Mouse (Mus musculus) liver (tissue): ENCODE data around the gene Skap1.
A peak's percentile ranks its signal among the peaks of the same experiment; 100 is the strongest.

Experiments used
- DNase-seq: peaks from one replicate; pipeline ENCODE4 v3.0.0-alpha.2; 2020; ENCODE audit warnings: mixed read lengths

Skap1 gene

GRCm38 (mm10) chr11:96463986-96464715 is at the start of gene Skap1:
Gene Skap1 (plus strand): TSS chr11:96464593.
- DNase-seq = no peak

GRCm38 (mm10) chr11:96421074-96421473 is 43.3 kb upstream of the Skap1 start:
- DNase-seq = no peak

- peak; percentile 32 for DNase-seq
These were observed 42.7 kb upstream of the Skap1 start for GRCm38 (mm10) chr11:96421517-96422265.

GRCm38 (mm10) chr11:96425193-96425592 is 39.2 kb upstream of the Skap1 start:
- DNase-seq = no peak

GRCm38 (mm10) chr11:96426191-96426590 is 38.2 kb upstream of the Skap1 start:
- no peak for DNase-seq

DNA sequence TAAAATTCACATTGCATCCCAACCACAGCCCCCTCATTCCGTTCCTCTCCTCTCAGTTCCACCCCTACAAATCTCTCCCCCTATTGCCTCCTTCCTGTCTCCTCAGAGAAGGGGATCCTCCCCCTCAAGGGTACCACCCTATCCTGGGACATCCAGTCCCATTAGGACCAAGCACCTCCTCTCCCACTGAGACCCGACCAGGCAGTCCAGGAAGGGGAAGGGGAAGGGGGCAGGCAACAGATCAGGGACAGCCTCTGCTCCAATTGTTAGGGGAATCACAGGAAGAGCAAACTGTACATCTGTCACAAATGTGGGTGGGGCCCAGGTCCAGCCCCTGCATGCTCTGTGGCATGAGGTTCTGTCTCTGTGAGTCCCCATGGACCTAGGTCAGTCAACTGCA is 37.6 kb upstream of the Skap1 start:
- no peak for DNase-seq

DNA sequence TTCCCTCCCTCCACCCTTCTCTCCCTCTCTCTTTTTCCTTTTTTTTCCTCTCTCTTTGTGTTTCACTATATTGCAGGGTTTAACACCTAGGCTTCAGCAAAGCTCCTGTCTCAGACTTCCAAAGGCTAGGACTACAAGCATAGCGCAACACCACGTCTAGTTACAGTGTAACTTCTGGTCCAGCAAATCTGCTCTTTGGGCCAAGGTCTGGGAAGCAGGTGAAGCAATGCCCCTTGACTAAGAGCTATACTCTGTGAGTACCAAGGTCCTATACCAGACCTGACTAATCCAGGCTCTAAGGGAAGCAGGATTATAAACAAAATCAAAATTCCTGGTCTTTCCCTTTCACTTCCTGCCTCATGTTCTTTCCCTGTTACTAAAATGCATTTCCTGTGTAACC is 35.3 kb upstream of the Skap1 start:
- DNase-seq = no peak

GRCm38 (mm10) chr11:96429891-96430290 is 34.5 kb upstream of the Skap1 start:
- DNase-seq = no peak

- no peak for DNase-seq
These were observed 32.5 kb upstream of the Skap1 start for GRCm38 (mm10) chr11:96431871-96432270.

DNA sequence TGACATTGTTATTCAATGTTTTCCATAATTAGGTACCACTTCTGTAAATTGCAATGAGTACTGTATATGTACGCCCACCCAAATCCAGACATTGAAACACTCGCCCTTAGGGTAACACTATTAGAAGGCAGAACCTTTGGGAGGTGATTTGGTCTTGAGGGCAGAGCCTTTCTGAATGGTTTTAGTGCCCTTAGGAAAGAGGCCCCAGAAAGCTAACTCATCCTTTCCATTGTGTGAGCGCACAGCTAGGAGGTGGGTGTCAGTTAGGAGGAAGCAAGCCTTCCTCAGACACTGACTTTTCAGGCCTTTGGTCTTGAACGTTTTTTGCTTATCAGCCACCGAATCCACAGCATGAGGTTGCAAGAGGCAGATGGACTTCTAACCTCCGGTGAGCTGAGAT is 29.5 kb upstream of the Skap1 start:
- no peak for DNase-seq

DNA sequence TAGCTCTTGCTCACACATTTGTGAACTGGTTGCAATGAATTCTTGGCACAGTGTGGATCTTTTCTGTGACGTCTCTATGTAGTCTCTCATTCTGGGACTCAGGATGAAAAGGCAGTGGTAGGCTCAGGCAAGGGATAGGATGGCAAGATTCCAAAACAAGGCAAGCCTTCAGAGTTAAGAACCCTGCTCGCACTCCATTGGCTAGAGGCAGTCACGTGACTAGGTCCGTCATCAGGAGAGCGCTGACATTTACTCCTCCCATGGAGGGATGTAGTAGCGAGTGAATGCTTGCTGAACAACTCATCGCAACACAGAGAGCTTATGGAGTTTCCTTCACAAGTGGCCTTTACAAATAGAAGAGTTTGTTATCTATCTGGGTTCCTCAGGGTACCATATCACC is 27.9 kb upstream of the Skap1 start:
- DNase-seq = no peak

GRCm38 (mm10) chr11:96438787-96439186 is 25.6 kb upstream of the Skap1 start:
- DNase-seq = peak; percentile 56

DNA sequence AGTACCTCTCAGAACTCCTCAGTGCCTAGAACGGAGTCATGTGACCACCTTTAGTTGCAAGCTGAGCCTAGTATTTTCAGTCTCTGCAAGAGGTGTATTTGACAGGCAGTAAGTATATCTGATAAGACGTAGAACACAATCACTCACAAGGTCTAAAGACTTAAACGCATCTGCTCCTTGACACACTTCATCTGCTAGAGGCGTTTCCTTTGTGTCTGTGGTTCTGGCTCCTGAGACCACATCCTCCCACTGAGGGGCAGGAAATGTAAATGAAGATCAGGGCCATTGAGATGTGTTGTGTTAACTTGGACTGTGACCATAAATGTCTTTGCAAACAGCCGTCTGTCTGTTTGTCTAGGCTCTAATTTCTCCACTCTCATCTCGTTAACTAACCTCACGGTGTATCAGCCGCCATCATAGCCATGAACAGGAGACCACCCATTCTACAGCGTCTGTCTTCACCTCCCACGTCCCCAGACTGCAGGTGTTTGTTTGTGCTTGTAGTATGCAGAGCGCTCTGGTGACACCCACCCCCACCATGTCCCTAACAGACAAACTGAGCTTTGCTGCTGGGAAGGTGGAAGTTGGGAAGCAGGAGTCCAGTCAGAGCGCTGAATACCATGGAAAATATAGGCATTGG is 22.7 kb upstream of the Skap1 start:
- no peak for DNase-seq

DNA sequence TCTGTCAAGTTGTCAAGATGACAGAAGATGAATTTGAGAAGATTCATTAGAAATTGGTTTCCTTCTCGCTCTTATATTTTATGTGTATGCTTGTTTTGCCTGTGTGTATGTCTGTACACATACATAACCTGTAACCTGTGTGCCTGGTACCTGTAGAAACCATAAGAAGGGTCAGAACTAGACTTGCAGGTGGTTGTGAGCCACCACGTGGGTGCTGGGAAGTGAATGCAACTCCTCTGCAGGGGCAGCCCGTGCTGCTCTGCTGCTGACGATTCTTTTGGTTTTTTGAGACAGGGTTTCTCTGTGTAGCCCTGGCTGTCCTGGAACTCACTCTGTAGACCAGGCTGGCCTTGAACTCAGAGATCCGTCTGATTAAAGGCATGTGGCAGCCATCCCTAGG is 21.9 kb upstream of the Skap1 start:
- DNase-seq = no peak

DNA sequence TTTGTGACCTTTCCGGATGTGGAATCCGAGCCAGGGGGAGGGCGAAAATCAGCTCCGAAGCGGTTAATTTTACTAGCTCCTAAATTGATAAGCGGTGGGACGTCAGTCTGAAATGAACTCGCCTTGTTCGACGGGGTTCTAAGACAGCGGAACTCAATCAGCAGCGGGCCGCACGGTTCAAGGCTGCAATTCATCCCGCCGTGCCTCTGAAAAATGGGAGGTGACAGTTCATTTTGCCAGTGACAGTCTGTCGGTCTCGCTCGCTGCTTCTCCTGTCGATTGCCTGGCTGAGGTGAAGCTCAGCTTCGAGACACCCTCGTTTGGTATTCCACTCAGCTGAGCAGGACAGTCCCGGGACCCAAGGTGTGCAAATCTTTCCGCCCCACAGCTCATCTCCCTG is 16.5 kb upstream of the Skap1 start:
- DNase-seq = no peak

DNA sequence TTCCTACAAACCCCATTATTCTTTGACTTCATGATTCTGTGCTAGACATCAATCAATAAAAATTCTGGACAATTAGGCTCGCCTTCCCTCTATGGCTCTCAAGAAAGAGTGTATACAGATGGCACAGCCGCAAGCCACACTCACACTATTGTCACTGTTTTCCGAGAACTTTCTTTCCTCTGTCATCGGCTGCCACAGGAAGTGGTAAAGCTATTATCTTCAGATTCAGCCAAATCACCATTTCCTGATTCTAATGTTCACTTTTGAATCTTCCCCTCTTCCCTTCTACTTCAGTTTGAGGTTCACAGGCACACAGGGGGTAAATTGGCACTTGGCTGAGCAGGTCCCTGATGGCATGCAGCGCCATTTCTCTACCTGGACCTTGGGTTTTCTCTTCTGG is 9.3 kb upstream of the Skap1 start:
- no peak for DNase-seq

DNA sequence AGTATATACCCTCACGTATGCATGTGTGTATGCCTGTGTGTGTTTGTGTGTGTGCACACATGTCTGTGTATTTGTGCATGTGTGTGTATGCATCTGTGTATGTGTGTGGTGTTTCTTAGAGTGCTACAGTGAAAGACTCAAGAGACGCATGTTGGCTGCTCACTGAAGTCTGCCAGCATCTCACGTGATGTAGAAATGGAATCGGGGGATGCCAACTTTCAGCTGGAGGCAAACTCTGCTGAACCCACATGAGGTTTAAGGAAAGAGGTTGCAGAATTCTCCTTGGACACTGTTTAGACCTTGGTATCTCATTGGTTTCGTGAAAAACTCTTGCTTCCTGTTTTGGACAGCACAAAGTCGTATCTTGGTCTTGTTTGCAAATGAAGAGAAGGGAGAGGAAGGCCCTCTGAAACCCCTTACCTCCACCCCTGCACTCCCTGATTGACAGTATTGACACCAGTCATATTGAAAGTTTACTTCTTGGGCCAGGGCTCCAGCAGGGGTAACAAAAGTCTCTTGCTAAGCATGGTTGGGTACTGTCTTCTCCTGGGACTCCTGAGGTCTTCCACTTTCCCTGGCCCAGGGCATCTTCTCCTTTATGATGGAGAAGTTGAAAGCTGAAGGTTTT is 8.6 kb upstream of the Skap1 start:
- DNase-seq = no peak

DNA sequence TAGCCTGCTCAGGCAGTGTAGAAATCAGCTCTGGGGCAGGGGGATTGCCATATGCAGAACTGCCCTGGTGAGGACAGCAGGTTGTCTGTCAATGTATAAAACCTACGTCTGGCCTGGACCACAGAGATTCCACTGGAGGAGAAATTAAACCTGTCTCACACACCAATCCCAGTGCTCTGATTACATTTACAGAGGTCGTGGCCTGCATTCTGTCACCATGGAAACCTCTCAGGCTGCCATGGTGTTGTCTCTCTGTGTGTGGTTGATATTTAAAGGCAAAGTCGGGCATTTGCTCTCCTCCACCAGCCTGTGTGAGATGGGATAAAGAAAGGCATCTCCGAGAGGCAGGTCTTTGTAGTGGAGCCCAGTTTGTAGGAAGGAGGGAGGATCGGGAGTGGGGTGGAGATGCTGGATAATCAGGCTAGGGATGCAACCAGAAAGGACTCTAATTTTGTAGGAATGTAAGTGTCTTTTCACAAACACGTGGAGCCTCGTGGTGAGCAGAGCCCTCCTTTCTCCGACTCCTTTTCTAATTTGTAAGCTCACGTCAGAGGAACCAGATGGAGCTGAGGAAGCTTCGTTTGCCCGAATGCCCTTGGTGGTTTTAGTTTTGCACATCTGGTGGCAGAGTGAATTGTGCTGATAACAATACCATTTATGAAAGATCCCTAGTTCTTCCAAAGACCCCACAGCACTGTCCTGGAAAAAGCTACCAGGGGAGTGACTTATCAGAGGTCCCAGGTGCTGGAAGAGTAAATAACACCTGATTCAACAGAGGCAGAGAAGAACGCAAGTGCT is 7.7 kb upstream of the Skap1 start:
- no peak for DNase-seq

- DNase-seq = no peak
These were observed 2.6 kb upstream of the Skap1 start for GRCm38 (mm10) chr11:96461766-96462165.

DNA sequence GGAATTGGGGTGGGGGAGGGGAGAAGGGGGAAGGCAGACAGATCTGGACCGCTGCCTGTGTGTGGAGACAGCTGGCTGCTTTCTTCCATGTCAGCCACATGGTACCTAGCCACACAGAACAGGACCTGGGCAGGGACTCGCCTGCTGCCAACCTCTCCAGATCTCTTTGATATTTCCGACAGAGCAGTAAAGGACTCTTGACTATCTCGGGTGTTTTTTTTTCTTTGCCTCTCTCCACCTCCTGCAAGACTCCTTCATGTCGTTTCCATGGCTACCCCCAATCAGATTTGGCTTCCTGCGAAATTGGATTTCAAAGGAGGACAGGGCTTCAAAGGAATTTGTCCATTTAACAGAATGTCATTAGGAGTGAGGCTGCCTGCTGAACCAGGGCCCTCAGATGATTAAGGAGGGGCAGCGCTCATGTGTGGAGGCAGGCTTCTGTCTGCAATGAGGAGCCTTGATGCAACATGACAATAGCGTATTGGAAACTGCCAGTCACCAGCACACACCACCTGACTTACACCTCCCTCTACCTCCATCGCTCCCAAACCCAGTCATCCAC is 2.1 kb upstream of the Skap1 start:
- no peak for DNase-seq

DNA sequence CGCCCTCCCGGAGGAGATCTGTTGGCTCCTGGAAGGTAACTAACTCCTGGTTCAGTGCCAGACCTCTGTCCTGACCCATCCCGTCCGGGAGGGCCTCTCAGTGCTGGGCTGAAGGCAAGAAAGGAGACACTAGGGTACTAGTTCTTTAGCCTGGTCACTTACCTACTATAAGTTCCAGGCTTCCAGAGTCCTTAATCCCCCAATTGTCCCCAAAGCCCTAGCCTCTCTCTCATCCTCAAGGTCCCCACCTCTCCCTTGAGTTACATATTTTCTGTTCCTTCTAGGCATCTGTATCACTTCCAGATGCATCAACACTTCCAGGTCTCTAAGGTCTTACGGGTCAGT is 295 bp downstream of the Skap1 start:
- DNase-seq = no peak

DNA sequence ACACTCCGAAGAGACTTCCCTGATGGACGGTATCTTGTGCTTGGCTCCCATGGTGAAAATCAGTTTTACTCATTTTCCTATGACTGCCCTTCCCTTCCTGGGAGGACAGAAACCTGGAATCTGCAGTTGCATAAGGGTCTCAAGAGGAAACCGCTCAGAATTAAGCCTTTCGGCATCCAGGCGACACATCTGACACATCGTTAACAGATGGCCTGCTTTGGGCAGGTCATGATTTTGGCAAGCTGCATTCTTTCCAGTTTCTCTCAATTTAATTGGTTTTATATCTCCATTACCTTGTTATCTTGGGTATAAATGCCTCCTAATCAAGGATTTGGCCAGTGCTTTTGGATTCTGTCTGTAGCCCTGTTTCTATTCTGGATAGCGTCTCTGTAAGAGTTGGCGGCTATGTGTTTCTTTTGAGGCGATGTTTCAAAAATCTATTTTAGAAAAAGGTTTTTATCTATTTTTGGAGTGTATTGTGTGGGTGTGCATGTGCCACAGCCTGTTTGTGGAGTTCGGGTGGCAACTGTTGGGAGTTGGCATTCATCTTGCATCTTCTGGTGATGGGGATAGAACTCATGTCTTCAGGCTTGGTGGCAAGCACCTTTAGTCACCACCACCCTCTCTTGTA is 1.1 kb downstream of the Skap1 start:
- DNase-seq = no peak
